Mouse (Mus musculus): ENCODE measurements around the gene Arhgef1. TPM values are rescaled to one million over a fixed set of nuclear protein-coding genes. Genes with fewer than 3 reads are reported as not detected.

Arhgef1 gene
- polyA plus RNA-seq, 1 experiment: 915 TPM

DNA sequence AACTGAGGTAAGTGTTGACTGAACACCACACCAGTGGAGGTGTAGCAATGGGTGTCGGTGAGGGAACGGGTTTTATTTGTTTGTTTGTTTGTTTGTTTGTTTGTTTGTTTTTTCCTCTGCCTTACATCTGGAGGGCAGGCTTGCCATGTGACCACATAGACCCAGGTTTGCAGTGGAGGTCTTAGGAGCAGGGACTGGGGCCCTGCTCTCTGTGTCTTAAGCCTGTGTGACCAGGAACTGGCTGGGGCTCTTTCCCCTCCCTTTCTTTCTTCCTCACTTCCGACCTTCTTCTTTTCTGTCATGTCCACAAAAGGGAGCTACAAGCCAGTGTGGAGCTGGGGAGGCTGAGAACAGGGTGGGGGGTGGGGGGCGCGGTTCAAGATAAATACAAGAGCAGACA lies 4.8 kb upstream of the Arhgef1 start:
- Histone ChIP-seq H3K36me3 (ENCODE audit: control insufficient read depth, insufficient read depth, low read length) (peaks cover 17% of the 10 kb centered on the region), H3K4me3 (ENCODE audit: extremely low read depth, insufficient read depth, insufficient read length) (peak overlapping the region; percentile 90), H3K27ac (ENCODE audit: insufficient read depth, low read length) (peak overlapping the region; percentile 96), H3K27me3 (ENCODE audit: control insufficient read depth, insufficient read depth, low read length) (no peaks in the 10 kb centered on the region), H3K4me1 (ENCODE audit: control insufficient read depth, insufficient read depth, insufficient read length) (peaks cover 6% of the 10 kb centered on the region; the same call in 1 of the 2 replicates)
- no peak for DNase-seq (ENCODE audit: low read depth in 1 of 2, low spot score in 2 of 2)
- TF ChIP-seq POLR2A (IDR thresholded peaks at IDR 0.05; ENCODE audit: low read depth, low read length): no peak; the same call in 1 of the 2 replicates
- TF ChIP-seq CTCF (IDR thresholded peaks at IDR 0.05; ENCODE audit: extremely low read depth, insufficient read depth, insufficient read length, insufficient replicate concordance): no peak
- 51% methylated on average over 5 of the region's 5 CpGs for WGBS

DNA sequence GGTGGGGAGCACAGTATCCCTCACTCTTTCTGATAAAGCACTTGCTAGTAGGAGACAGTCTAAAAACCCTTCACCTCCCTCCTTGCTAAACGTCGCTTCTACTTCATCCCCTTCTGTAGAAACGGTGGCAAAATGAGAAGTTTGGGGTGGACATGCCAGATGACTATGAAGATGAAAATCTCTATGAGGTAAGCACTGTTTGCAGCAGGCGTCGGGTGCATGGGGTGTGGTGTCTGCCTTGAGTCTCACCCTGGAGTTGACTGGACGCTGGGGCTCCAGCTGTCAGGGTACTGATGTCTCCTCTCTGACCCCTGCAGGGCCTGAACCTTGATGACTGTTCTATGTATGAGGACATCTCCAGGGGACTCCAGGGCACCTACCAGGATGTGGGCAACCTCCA lies 1.6 kb upstream of the Arhgef1 start:
- Histone ChIP-seq H3K27ac (ENCODE audit: insufficient read depth, low read length) (peak overlapping the region; percentile 92), H3K4me3 (ENCODE audit: extremely low read depth, insufficient read depth, insufficient read length) (peak overlapping the region; percentile 39), H3K36me3 (ENCODE audit: control insufficient read depth, insufficient read depth, low read length) (peaks cover 17% of the 10 kb centered on the region), H3K27me3 (ENCODE audit: control insufficient read depth, insufficient read depth, low read length) (no peaks in the 10 kb centered on the region), H3K4me1 (ENCODE audit: control insufficient read depth, insufficient read depth, insufficient read length) (peaks cover 7% of the 10 kb centered on the region; the same call in 1 of the 2 replicates)
- WGBS: 25% methylated on average over 6 of the region's 6 CpGs
- TF ChIP-seq POLR2A (IDR thresholded peaks at IDR 0.05; ENCODE audit: low read depth, low read length) (no peak), CTCF (IDR thresholded peaks at IDR 0.05; ENCODE audit: extremely low read depth, insufficient read depth, insufficient read length, insufficient replicate concordance) (no peak)
- DNase-seq (ENCODE audit: low read depth in 1 of 2, low spot score in 2 of 2): no peak

- WGBS: 0% methylated on average over 1 of the region's 1 CpGs
- Histone ChIP-seq H3K4me3 (ENCODE audit: extremely low read depth, insufficient read depth, insufficient read length) (peak overlapping the region; percentile 71), H3K27me3 (ENCODE audit: control insufficient read depth, insufficient read depth, low read length) (no peaks in the 10 kb centered on the region), H3K36me3 (ENCODE audit: control insufficient read depth, insufficient read depth, low read length) (peaks cover 19% of the 10 kb centered on the region), H3K4me1 (ENCODE audit: control insufficient read depth, insufficient read depth, insufficient read length) (peaks cover 11% of the 10 kb centered on the region; the same call in 1 of the 2 replicates), H3K27ac (ENCODE audit: insufficient read depth, low read length) (peak overlapping the region; percentile 96)
- TF ChIP-seq POLR2A (IDR thresholded peaks at IDR 0.05; ENCODE audit: low read depth, low read length) (peak; percentile 17; the same call in 1 of the 2 replicates), CTCF (IDR thresholded peaks at IDR 0.05; ENCODE audit: extremely low read depth, insufficient read depth, insufficient read length, insufficient replicate concordance) (no peak)
- peak in 1 of 2 experiments; percentile 64 for DNase-seq (ENCODE audit: low read depth in 1 of 2, low spot score in 2 of 2)
Observed at GRCm38 (mm10) chr7:24901842-24902241, 870 bp upstream of the Arhgef1 start.

DNA sequence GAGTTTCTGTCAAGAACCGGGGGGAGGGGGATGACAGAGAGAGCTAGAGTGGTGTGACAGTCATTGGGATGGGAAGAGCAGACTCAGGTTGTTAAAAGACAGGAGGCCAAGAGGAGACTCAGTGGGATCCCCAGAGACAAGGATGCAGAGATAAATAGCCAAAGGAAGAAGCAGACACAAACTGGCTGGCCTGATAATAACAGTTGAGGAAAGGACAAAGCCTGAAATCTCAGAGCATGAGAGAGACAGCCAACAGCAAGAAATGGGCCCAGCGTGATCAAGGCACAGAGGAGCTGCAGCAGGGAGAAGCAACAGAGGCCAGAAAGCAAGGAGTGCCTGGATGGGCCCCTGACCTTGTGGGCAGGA lies 465 bp upstream of the Arhgef1 start:
- WGBS: 9% methylated on average over 2 of the region's 2 CpGs
- no peak for TF ChIP-seq CTCF (IDR thresholded peaks at IDR 0.05; ENCODE audit: extremely low read depth, insufficient read depth, insufficient read length, insufficient replicate concordance)
- no peak for TF ChIP-seq POLR2A (IDR thresholded peaks at IDR 0.05; ENCODE audit: low read depth, low read length)
- peaks cover 12% of the 10 kb centered on the region; the same call in 1 of the 2 replicates for H3K4me1 ChIP-seq (ENCODE audit: control insufficient read depth, insufficient read depth, insufficient read length)

GRCm38 (mm10) chr7:24903444-24903825 lies 723 bp downstream of the Arhgef1 start:
- Histone ChIP-seq H3K4me3 (ENCODE audit: extremely low read depth, insufficient read depth, insufficient read length) (peak overlapping the region; percentile 71), H3K27ac (ENCODE audit: insufficient read depth, low read length) (peak overlapping the region; percentile 99)
- DNase-seq (ENCODE audit: low read depth in 1 of 2, low spot score in 2 of 2): no peak

More for the DNA sequence above, 465 bp upstream of the Arhgef1 start:
- peaks cover 19% of the 10 kb centered on the region for H3K36me3 ChIP-seq (ENCODE audit: control insufficient read depth, insufficient read depth, low read length)
- H3K27ac ChIP-seq (ENCODE audit: insufficient read depth, low read length): peak overlapping the region; percentile 96
- DNase-seq (ENCODE audit: low read depth in 1 of 2, low spot score in 2 of 2): no peak
- peak overlapping the region; percentile 71 for H3K4me3 ChIP-seq (ENCODE audit: extremely low read depth, insufficient read depth, insufficient read length)
- no peaks in the 10 kb centered on the region for H3K27me3 ChIP-seq (ENCODE audit: control insufficient read depth, insufficient read depth, low read length)

GRCm38 (mm10) chr7:24904070-24904483 lies 1.4 kb downstream of the Arhgef1 start:
- Histone ChIP-seq H3K4me3 (ENCODE audit: extremely low read depth, insufficient read depth, insufficient read length) (peak overlapping the region; percentile 80), H3K27me3 (ENCODE audit: control insufficient read depth, insufficient read depth, low read length) (no peaks in the 10 kb centered on the region), H3K27ac (ENCODE audit: insufficient read depth, low read length) (peak overlapping the region; percentile 99), H3K36me3 (ENCODE audit: control insufficient read depth, insufficient read depth, low read length) (peaks cover 27% of the 10 kb centered on the region), H3K4me1 (ENCODE audit: control insufficient read depth, insufficient read depth, insufficient read length) (peaks cover 12% of the 10 kb centered on the region; the same call in 1 of the 2 replicates)
- DNase-seq (ENCODE audit: low read depth in 1 of 2, low spot score in 2 of 2): peak; percentile 97 to 98
- whole genome bisulfite sequencing: under 1% methylated on average over 29 of the region's 30 CpGs
- 0 out of 2 replicates have a peak, but pooled peaks have one; percentile 3 for TF ChIP-seq CTCF (IDR thresholded peaks at IDR 0.05; ENCODE audit: extremely low read depth, insufficient read depth, insufficient read length, insufficient replicate concordance)
- peak; percentile 84 for TF ChIP-seq POLR2A (IDR thresholded peaks at IDR 0.05; ENCODE audit: low read depth, low read length)

More at GRCm38 (mm10) chr7:24903444-24903825, 723 bp downstream of the Arhgef1 start:
- under 1% methylated on average over 10 of the region's 10 CpGs for WGBS
- Histone ChIP-seq H3K4me1 (ENCODE audit: control insufficient read depth, insufficient read depth, insufficient read length) (peaks cover 12% of the 10 kb centered on the region; the same call in 1 of the 2 replicates), H3K27me3 (ENCODE audit: control insufficient read depth, insufficient read depth, low read length) (no peaks in the 10 kb centered on the region), H3K36me3 (ENCODE audit: control insufficient read depth, insufficient read depth, low read length) (peaks cover 25% of the 10 kb centered on the region)
- no peak for TF ChIP-seq POLR2A (IDR thresholded peaks at IDR 0.05; ENCODE audit: low read depth, low read length)
- TF ChIP-seq CTCF (IDR thresholded peaks at IDR 0.05; ENCODE audit: extremely low read depth, insufficient read depth, insufficient read length, insufficient replicate concordance): no peak

DNA sequence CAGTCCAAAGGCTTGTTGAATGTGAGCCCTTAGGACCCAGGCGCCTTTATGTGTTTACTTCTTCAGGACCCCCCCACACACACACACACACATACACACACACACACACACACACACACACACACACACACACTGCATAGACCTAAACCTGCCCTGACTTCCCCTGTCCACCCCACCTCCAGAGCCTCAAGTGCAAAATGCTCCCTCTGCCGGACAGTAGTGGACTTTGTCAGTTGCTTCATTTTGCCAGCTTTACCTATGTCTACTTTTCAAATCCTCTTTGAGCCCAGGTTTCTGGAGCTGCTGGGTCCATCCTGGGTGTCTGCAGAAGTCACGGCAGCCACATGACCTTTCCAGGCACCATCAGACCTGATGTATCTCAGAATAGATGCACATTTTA lies 2.2 kb downstream of the Arhgef1 start:
- peaks cover 21% of the 10 kb centered on the region for H3K36me3 ChIP-seq (ENCODE audit: control insufficient read depth, insufficient read depth, low read length)
- peak; percentile 59; the same call in 1 of the 2 replicates for TF ChIP-seq CTCF (IDR thresholded peaks at IDR 0.05; ENCODE audit: extremely low read depth, insufficient read depth, insufficient read length, insufficient replicate concordance)
- TF ChIP-seq POLR2A (IDR thresholded peaks at IDR 0.05; ENCODE audit: low read depth, low read length): no peak
- H3K27me3 ChIP-seq (ENCODE audit: control insufficient read depth, insufficient read depth, low read length): no peaks in the 10 kb centered on the region
- H3K4me1 ChIP-seq (ENCODE audit: control insufficient read depth, insufficient read depth, insufficient read length): peaks cover 12% of the 10 kb centered on the region; the same call in 1 of the 2 replicates
- 12% methylated on average over 3 of the region's 3 CpGs for WGBS
- H3K4me3 ChIP-seq (ENCODE audit: extremely low read depth, insufficient read depth, insufficient read length): peak overlapping the region; percentile 80
- DNase-seq (ENCODE audit: low read depth in 1 of 2, low spot score in 2 of 2): peak in 1 of 2 experiments; percentile 75
- H3K27ac ChIP-seq (ENCODE audit: insufficient read depth, low read length): peak overlapping the region; percentile 90
